Mouse (Mus musculus) gastrocnemius, postnatal 25 days (tissue): ENCODE results near the gene Hes7. TPM values are rescaled to one million over a fixed set of nuclear protein-coding genes. Genes with fewer than 3 reads are reported as not detected.

Experiments
- DNase-seq: peaks from one replicate; pipeline ENCODE4 v3.0.0; 2022
- long read RNA-seq, 2 experiments: library from polyadenylated mRNA; stranded (forward); transcript quantifications; one replicate each; pipeline ENCODE4 v2.0.0; 2021
- total RNA-seq, 2 experiments: library from RNA; stranded (reverse); gene quantifications; 1 replicate in 1 of 2; 2 replicates in 1 of 2; pipeline ENCODE4 v1.2.3; 2021

Gene Hes7
- total RNA-seq = not detected
- long read RNA-seq, experiment 1 = 0 reads
- long read RNA-seq, experiment 2 = 0 reads

DNA sequence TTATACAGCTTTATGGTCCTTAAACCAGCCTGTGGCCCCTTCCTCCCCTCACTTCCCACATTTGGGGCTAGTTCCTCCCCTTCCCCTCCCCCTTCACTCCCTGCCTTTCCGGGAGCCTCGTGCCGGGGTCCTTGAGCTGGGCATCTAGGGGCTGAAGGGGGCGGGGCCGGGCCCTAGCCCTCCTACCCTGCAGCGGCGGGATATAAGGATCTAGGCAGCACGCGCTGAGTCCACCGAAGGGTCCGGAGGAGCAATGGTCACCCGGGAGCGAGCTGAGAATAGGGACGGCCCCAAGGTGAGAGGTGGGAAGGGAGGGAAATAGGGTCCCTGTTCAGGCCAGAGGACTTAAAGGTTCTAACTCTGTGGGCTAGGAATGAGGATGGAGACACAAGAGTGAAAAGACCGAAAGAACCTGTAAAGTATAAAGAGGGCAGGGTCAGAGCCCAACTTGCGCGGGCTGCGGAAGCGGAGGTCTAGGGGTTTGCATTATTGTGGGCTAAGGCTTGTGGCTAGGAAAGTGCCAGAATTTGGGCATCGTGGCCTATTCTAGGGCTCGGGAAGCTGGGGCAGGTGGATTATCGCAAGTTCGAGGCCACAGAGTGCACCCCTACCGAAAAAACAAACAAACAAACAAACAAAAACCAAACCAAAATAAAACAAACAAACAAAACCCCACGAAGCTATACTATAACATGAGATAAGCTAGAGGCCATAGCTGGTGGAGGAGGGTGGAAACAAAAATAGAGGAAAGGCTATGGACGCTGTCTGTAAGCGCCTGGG is at the start of gene Hes7:
Hes7 (plus strand) TSS at position 184 of the 780 bp plus-strand sequence.
- DNase-seq = no peak

DNA sequence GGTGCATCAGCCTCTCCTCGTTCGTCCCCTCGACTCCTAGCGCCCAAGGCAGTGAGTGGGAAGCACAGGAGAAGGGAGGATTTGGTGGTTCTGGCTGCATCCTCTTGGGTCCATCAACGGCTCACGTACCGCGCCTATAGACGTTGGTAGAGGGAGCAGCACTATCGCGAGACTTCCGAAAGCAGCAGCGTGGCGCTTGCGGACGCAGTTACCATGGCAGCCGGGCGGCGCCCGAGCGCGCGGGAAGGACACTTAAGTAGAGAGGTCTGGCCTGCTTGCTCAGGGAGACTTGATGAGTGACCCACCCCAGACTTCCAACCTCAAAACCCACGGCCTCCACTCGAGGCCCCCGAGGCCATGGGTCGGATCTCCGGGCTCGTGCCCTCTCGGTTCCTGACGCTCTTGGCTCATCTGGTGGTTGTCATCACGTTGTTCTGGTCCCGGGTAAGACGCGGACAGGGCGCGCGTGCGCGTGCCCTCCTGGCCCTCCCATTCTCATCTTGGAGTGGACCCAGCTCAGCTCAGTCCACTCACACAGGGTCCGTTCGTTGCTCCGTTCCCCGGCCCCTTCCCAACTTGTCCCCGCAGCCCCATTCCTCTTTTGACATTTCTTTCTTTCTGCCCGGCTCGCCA is 49.5 kb upstream of the Hes7 start, which contains the start of gene Tmem107:
Tmem107 (plus strand) TSS at position 217 of the 633 bp plus-strand sequence.
- DNase-seq = peak; percentile 93

DNA sequence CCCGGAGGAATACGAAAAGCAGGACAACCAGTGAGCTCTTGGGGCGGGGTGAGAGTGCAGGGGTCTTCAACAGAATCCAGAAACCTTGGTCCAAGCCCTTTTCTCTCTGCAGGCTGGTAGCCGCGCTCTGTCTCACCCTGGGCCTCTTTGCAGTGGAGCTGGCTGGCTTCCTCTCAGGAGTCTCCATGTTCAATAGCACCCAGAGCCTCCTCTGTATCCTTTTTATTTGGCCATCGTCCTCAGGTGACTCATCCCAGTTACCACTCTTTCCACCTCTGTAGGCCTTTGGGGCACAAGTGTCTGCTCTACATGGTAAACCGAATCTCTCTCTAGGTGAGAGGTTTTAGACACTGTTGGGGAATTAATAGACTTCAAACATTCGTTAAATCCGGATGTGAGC is 48.9 kb upstream of the Hes7 start:
- DNase-seq = no peak

DNA sequence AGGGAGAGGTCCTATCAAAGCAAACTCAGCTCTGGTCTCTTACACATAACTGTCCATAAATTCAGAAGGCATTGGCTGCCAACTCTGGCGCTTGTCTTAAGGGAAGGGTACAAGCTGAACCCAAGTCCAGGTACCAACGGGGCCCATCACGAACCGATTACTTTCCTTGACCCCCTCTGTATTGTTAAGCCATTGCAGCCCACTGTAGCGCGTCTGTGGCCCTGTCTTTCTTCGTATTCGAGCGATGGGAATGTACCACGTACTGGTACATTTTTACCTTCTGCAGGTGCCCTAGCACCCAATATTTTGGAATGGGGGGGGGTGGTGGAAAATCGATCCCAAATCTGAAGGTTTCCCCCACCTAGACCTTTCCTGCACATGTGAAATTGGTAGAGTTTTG is 48.0 kb upstream of the Hes7 start:
- no peak for DNase-seq

DNA sequence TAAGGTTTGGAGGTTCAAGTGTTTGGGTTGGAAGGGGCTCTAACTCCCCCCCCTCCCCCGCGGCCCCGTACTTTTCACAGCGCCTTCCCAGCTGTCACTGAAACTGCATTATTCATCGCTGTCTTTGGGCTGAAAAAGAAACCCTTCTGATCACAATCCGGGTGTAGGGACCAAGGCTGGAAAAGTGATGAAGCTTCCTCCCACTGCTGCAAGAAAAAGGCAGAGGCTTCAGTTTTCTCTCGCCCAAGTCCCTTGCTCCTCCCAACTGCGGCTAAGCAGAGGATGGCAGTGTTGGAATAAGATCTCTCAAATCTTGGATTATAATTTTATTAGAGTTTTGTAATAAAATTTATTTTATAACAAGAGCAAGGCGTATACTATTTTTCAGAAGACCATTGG is 47.5 kb upstream of the Hes7 start:
- DNase-seq = no peak

DNA sequence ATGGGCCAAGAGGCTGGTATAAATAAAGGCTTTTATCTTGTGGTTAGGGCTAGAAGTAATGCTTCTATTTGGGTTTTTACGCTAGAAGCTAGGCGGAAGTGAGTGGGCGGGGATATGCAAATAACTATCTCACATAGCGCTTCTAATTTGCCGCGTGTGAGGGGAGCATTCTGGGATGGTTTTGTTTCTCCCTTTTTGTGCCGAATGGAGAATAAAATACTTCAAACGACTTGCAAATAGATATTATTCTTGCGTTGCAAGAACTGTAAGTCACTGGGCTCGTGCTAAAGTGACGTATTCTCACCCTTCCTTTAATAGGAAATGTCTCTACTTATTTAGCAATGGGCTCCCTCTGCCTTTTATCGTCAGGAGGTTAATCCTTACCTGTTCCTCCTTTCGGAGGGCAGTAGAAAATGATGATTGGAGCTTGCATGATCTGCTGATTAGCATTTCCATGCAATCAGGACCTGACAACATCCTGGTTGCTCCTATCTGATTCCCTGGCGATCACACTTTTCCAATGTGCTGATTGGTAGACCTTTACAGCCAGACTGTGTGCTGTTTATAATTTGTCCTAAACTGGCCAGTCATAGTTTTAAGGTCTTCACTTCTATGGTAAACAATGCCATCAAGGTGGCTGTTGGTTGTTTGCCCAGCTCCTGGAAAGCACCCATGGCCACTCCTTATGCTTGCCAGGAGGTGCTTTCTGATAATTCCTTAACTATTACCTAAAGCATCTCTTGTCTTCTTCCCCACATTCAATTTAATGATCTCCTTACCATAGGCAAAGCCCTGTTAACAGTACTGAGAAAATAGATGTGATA is 46.9 kb upstream of the Hes7 start:
- DNase-seq = peak; percentile 77

DNA sequence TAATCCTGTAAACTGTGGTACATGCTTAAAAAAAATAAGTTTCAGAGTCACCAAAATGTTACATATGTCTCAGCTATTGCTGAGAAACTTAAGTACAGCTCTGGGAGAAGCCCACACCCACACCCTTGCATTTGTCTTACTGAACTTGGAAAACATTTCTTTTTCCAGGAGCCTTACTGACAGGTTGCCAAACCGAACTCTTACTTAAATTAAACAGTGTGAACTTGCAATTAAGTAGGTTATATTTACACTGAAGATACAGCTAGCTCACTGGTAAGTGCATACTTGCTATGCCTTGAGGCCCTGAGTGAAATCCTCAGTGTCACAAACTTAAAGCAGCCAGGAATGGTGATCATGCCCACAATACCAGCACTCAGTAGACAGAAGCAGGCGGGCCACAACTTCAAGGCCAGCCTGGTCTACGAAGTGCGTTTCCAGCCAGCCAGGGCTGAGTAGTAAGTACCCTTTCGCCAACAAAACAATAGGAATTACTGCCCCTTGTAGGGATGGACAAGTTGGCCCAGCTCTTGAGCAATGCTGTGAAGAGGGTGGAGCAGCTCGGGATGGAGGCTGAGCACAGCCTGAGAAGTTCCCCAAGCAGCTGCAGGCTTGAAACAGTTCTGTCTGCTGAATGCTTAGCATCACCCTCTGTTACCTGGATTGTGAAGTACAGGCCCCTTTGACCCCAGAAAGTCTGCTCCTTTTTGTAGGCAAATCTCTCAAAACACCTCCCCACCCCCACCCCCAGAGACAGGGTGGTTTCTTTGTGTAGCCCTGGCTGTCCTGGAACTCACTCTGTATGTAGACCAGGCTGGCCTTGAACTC is 46.0 kb upstream of the Hes7 start:
- no peak for DNase-seq

DNA sequence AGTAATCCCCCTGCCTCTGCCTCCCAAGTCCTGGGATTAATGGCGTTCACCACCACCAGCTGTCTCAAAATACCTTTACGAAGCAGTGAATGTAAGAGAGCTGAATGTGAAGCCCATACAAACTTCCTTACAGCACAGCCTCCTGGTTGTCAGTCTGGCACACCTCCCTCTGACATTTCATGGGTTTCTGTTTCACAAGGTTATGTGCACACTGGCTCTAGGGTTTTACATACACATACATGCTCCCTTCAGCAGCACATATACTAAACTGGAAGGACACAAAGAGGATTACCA is 45.5 kb upstream of the Hes7 start:
- DNase-seq = no peak

DNA sequence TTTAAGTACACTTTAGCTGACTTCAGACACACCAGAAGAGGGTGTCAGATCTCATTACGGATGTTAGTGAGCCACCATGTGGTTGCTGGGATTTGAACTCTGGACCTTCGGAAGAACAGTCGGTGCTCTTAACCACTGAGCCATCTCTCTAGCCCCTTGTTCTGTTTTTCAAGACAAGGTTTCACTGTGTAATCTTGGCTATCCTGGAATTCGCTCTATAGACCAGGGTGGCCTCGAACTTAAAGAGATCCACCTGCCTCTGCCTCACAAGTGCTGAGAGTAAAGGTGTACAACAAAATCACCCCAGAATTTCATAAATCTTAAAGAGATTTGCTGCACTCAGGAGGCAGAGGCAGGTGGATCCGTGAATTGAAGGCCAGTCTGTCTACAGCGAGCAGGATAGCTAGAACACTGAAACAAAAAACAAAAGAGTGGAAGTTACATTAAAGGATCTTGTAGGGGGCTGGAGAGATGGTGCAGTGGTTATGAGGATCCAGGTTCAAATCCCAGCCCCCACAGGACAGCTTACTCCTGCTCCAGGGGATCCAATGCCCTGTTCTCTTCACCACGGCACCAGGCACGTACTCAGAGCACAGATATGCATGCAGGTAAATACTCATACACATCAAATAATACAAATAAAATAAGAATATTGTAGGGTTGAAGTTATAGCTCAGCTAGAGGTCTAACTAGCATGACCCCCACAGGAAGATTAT is 44.3 kb upstream of the Hes7 start:
- DNase-seq = no peak

DNA sequence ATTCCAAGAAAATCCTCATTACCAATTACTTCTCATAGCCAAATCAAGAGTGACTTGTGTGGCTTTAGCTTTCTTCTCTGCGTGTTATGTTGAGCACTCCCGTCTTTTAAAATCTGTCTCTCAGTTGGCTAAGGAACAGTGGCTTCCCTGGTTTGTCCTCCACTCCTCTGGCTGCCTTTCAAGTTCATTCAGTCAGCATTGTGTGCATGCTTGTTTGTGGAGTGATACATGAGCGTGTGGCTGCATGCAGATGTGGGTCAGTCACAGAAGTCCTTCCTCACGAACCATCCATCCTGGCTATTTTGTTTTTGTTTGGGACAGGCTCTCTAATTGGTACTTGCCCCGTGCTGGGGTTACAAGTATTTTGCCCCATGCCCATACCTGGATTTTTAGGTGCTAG is 43.6 kb upstream of the Hes7 start:
- no peak for DNase-seq

DNA sequence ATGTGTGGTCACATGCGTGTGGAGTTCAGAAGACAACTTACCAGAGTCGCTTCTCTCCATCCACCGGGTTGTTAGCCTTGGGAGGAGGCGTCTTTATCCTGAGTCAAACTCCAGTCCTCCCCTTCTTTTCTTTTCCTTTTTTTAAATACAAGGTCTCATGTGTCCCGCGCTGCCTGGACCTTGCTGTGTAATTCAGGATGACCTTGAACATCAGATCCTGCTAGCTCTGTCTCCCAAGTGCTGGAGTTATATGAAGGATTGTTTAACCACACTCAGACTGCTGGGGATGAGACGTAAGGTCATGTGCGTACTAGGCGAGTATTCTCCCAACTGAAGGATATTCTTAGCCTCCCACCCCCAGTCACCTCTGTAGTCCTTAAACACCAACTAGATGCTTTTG is 42.9 kb upstream of the Hes7 start:
- no peak for DNase-seq

DNA sequence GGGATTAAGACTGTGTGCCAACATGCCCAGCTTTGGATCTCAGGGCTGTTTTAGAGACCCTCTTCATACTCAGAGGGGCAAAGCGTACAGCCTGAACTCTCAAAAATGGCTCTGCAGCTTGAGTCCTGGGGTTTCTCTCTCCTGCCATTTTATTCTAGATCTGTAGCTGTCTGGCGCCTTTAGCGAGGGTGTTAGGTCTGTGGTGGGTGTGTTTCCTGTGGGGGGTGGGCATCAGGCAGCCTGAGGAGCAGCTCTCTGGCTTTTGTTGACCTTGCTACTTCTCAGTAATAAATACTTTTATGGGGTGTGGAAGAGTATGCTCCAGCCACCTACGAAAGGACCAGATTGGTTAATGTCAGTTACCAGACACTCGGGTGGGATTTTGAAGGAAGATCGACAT is 42.2 kb upstream of the Hes7 start:
- no peak for DNase-seq

DNA sequence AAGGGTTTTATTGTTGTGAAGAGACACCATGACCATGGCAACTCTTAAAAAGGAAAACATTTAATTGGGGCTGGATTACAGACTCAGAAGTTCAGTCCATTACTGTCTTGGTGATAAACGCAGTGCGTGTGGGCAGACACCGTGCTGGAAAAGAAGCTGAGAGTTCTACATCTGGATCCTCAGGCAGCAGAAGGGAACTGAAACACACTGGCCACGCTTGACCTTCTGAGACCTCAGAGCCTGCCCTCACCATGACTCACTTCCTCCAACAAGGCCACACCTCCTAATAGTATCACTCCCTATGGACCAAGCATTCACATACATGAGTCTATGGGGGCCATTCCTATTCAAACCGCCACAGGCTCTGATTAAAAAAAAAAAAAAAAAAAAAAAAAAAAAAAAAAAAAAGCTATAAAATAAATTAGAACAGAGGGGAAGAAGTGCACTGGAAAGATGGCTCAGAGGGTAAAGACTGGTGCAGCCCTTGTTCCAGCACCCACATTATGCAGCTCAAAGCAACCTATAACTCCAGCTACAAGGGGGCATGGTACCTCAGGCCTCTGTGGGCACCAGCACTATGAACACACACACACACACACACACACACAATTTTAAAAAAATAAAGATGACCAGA is 41.3 kb upstream of the Hes7 start:
- DNase-seq = no peak

DNA sequence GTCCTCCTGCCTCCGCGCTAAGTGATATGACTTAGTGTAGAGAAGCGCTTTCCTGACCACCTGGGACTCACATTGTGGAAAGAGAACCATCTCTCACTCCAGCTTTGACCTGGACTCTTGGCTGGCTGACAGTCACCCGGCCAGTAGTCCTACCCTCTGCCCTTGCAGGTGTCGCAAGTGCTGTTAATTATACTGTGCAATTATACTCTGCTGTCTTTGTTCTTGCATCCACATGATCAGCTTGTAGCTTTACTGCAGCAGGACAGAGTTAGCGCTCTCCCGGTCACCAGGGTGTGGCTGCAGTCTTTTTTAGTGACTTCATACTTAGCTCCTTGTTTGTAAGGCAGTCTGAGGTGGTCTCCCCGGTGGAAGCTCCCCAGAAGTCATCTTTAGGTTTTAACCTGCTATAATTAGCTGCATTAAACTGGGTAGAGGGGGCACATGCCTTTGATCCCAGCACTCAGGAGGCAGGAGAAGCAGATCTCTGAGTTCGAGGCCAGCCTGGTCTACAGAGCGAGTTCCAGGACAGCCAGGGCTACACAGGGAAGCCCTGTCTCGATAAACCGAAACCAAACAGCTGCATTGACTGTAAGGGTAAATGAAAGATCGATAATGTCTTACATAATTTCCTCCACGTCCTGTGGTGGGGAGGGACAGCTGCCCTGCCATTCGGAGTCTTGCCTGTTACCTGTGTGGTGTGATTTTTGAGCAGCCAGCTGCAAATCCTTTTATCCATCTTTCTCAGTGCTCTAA is 39.9 kb upstream of the Hes7 start:
- no peak for DNase-seq

DNA sequence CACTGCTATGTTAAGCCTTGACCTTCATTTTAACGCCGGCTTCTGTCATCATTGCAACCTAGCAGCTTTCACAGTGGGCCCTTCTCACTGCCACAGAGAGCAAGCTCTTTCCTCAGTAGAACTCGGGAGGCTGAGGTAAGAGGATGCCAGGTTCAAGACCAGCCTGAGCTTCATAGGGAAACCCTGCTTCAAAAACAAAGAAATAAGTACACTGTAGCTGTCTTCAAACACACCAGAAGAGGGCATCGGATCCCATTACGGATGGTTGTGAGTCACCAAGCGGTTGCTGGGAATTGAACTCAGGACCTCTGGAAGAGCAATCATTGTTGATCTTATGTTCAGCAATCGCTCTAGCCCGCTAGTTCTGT is 39.4 kb upstream of the Hes7 start:
- no peak for DNase-seq

DNA sequence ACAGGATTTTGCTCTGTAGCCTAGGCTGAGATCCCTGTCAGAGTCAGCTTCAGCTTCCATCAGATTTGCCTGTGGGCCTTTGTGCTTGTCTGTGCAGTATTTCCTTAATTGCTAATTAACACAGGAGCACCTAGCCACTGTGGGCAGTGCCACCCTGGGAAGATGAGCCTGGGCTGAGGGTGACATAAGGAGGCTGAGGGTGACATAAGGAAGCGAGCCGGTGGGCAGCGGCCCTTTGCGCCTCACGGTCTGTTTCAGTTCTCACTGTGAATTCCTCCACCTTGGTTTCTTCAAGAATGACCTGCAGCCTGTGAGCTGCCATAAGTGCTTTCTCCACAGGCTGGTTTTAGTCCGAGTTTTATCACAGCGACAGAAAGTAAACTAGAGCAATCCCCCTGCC is 38.6 kb upstream of the Hes7 start:
- DNase-seq = no peak

DNA sequence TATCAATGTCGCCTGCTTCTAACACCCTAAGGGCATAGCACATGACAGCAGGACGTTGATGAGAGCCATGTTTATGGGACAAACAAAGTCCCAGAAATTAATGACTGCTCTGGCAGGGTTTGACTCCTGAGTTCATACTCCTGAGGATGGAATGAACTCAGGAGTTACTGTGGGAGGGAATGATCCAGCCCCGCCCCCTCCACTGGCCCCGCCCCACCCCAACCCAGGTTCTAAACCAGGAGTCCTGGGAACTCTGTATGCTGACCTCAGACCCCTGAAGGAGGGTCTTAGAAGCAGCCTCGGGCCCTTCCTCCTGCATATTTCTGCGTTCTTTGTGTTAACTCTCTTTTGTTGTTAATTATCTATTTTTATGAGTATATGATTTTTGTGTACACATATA is 34.6 kb upstream of the Hes7 start:
- DNase-seq = no peak

DNA sequence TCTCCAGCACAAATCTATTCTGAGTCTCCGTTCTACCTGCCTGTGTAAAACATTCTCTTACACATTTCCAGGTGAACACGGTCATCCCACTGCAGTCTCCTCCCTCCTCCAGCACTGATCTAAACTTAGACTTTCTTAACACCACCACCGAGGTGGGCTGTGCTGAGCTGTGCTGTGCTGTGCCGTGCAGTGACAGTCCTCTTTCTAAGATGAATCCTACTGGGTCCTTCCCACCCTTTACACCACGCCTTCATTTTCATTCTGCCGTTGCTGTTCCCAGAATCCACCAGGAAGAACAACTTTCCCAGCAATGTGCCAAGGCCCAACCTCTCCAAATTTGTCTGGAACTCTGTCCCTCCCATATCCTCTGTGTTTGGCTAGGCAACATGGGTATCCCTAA is 33.8 kb upstream of the Hes7 start:
- DNase-seq = no peak

DNA sequence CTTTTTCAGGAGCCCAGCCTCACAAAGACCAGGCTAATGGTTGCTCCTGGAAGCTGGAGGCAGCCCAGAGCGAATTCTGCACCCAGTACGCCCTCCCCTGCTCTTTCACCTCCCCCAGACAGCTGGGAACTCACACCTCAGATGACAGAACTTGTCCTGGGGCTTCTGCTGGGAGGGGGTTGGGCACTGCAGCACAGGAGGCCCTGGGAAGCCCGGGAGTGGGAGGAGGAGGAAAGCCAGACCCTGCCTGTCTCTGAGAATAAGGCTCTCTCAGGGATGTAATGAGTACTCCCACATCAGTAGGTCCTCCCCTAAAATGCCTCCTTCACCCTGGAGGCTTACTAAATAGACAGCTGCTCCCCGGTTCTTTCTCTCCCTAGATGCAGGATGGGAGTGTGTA is 33.1 kb upstream of the Hes7 start:
- no peak for DNase-seq

DNA sequence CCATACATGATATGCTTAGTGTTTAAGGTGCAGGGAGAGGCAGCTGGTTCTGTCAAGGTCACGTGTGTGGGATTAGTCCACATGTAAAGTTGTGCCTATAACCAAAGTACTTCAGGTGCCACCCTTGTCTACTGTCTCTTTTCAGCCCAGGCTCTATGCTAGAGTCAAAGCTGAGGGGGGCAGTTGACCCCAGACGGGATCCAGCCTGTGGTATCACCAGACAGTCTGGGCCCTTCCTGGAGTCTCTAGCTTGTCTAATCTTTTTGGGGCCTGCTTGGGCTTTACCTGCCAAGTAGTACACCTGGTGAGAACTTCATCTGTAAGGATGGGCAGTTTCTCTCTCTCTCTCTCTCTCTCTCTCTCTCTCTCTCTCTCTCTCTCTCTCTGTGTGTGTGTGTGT is 32.6 kb upstream of the Hes7 start:
- no peak for DNase-seq
